Comparison of ENCODE assay signal across 16 mouse cellular contexts in the genomic region with DNA sequence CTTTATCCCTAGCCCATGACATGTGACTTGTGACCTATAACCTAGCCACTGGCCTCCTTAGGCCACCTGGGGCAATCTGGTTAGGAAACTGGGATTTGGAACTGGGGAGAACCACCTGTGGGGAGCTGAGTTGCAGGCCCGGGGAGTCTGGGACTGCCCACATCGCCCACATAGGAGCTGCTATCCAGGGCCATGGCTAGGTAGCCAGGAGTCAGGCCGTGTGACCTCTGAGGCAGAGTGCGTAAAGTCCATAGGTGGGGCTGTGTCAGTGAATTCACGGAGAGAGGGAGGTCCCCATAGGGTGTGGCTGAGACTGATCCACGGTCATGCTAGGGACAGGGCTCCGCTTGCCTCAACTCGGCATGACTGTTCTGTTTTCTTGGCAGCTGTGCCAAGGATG.
DNase-seq lines count a peak whose midpoint lies in the region; ATAC-seq lines count a peak whose summit lies in the region.
"Had no signal": no experiment of that assay in that cellular context is flagged by ENCODE, and none has a peak within 500 bp of the region (broad histone marks: within the 10 kb centered on the region; RNA-seq: fewer than 3 reads in every experiment).

No protein-coding gene starts in this region.

- DNase-seq in lung, adult 18-20 months: no peak
- DNase-seq: adrenal gland, postnatal 25 days; embryo, embryonic 11 days; gastrocnemius, postnatal 36 days; kidney, adult 11 months; thymus, postnatal 36 days had no signal

- no peak overlapping the region for H3K4me3 ChIP-seq in heart, embryonic 11.5 days (ENCODE audit: low read depth, low read length)
- H3K4me3 ChIP-seq in heart, embryonic 12.5 days: no peak overlapping the region
- H3K4me3 ChIP-seq in lung, embryonic 16.5 days (ENCODE audit: low read length): no peak overlapping the region
- H3K4me3 ChIP-seq in heart, embryonic 16.5 days (ENCODE audit: low read length): no peak overlapping the region
- no peak overlapping the region for H3K4me3 ChIP-seq in stomach, embryonic 16.5 days (replicated peaks; ENCODE audit: low read length)
- H3K4me3 ChIP-seq in forebrain, embryonic 13.5 days: no peak overlapping the region
- H3K4me3 ChIP-seq: forebrain, embryonic 12.5 days; midbrain, embryonic 10.5 days had no signal

- no peak overlapping the region for H3K4me2 ChIP-seq in heart, embryonic 11.5 days
- no peak overlapping the region for H3K4me2 ChIP-seq in heart, embryonic 12.5 days
- H3K4me2 ChIP-seq in lung, embryonic 16.5 days (ENCODE audit: low read depth, low read length): no peak overlapping the region
- no peak overlapping the region for H3K4me2 ChIP-seq in heart, embryonic 16.5 days (ENCODE audit: low read depth, low read length)
- no peak overlapping the region for H3K4me2 ChIP-seq in stomach, embryonic 16.5 days (ENCODE audit: low read depth, low read length)
- H3K4me2 ChIP-seq in forebrain, embryonic 13.5 days: no peak overlapping the region
- H3K4me2 ChIP-seq: forebrain, embryonic 12.5 days had no signal

- no peak overlapping the region for H3K9ac ChIP-seq in heart, embryonic 11.5 days (ENCODE audit: low read depth, low read length)
- H3K9ac ChIP-seq in heart, embryonic 12.5 days: no peak overlapping the region
- H3K9ac ChIP-seq in lung, embryonic 16.5 days (ENCODE audit: low read length): no peak overlapping the region
- no peak overlapping the region for H3K9ac ChIP-seq in heart, embryonic 16.5 days (ENCODE audit: low read length)
- peak overlapping the region; percentile 12; the same call in 1 of the 2 replicates for H3K9ac ChIP-seq in stomach, embryonic 16.5 days (ENCODE audit: low read length)
- no peak overlapping the region for H3K9ac ChIP-seq in forebrain, embryonic 13.5 days
- H3K9ac ChIP-seq: forebrain, embryonic 12.5 days; liver, embryonic 14.5 days had no signal

- no peaks in the 10 kb centered on the region for H3K27me3 ChIP-seq in heart, embryonic 11.5 days (ENCODE audit: control insufficient read depth, insufficient read depth, low read length)
- H3K27me3 ChIP-seq in heart, embryonic 12.5 days (replicated peaks): no peaks in the 10 kb centered on the region
- H3K27me3 ChIP-seq in lung, embryonic 16.5 days (ENCODE audit: control insufficient read depth, insufficient read depth, low read depth, low read length): no peaks in the 10 kb centered on the region
- H3K27me3 ChIP-seq in heart, embryonic 16.5 days (ENCODE audit: control insufficient read depth, insufficient read depth, low read length): no peaks in the 10 kb centered on the region
- no peaks in the 10 kb centered on the region for H3K27me3 ChIP-seq in stomach, embryonic 16.5 days (ENCODE audit: control insufficient read depth, insufficient read depth, low read length)
- no peaks in the 10 kb centered on the region for H3K27me3 ChIP-seq in forebrain, embryonic 13.5 days
- H3K27me3 ChIP-seq: forebrain, embryonic 12.5 days had no signal

- H3K9me3 ChIP-seq in heart, embryonic 11.5 days (replicated peaks; ENCODE audit: control insufficient read depth, low read length): no peaks in the 10 kb centered on the region; the same call in 1 of the 2 replicates
- H3K9me3 ChIP-seq in heart, embryonic 12.5 days (replicated peaks): no peaks in the 10 kb centered on the region
- no peaks in the 10 kb centered on the region for H3K9me3 ChIP-seq in lung, embryonic 16.5 days (ENCODE audit: control insufficient read depth, low read length)
- no peaks in the 10 kb centered on the region for H3K9me3 ChIP-seq in heart, embryonic 16.5 days (replicated peaks; ENCODE audit: control insufficient read depth, low read length)
- no peaks in the 10 kb centered on the region for H3K9me3 ChIP-seq in stomach, embryonic 16.5 days (replicated peaks; ENCODE audit: control insufficient read depth, low read length)
- H3K9me3 ChIP-seq in forebrain, embryonic 13.5 days (replicated peaks): no peaks in the 10 kb centered on the region
- H3K9me3 ChIP-seq: forebrain, embryonic 12.5 days; midbrain, embryonic 10.5 days had no signal

- ATAC-seq in heart, embryonic 11.5 days (replicated peaks; ENCODE audit: insufficient number of reproducible peaks, low FRiP score, low TSS enrichment): no peak
- no peak for ATAC-seq in heart, embryonic 12.5 days (ENCODE audit: insufficient number of reproducible peaks, low FRiP score)
- no peak for ATAC-seq in lung, embryonic 16.5 days (ENCODE audit: low read depth)
- ATAC-seq in heart, embryonic 16.5 days (replicated peaks; ENCODE audit: extremely low read depth, insufficient read depth, low FRiP score): no peak
- ATAC-seq in stomach, embryonic 16.5 days (ENCODE audit: insufficient read depth, low FRiP score): no peak
- no peak for ATAC-seq in forebrain, embryonic 13.5 days
- no peak for ATAC-seq in activated CD4-positive, CD25-positive, alpha-beta regulatory T cell, adult 4 months

- 68% methylated on average over 8 of the region's 8 CpGs for WGBS in heart, embryonic 11.5 days (ENCODE audit: insufficient replicate concordance)
- 59% methylated on average over 8 of the region's 8 CpGs for WGBS in heart, embryonic 12.5 days
- WGBS in lung, embryonic 16.5 days: 74% methylated on average over 8 of the region's 8 CpGs
- WGBS in heart, embryonic 16.5 days: 76% methylated on average over 8 of the region's 8 CpGs
- WGBS in stomach, embryonic 16.5 days: 58% methylated on average over 8 of the region's 8 CpGs
- 75% methylated on average over 8 of the region's 8 CpGs for WGBS in forebrain, embryonic 13.5 days

- no peaks in the 10 kb centered on the region for H3K36me3 ChIP-seq in heart, embryonic 11.5 days (ENCODE audit: control insufficient read depth, insufficient read depth, low read length)
- H3K36me3 ChIP-seq in heart, embryonic 12.5 days: no peaks in the 10 kb centered on the region
- H3K36me3 ChIP-seq in lung, embryonic 16.5 days (ENCODE audit: control insufficient read depth, insufficient read depth, low read length): no peaks in the 10 kb centered on the region
- H3K36me3 ChIP-seq in heart, embryonic 16.5 days (ENCODE audit: control insufficient read depth, insufficient read depth): no peaks in the 10 kb centered on the region
- no peaks in the 10 kb centered on the region for H3K36me3 ChIP-seq in stomach, embryonic 16.5 days (ENCODE audit: control insufficient read depth, insufficient read depth, low read length)
- H3K36me3 ChIP-seq in forebrain, embryonic 13.5 days (ENCODE audit: poor library complexity, severe bottlenecking): no peaks in the 10 kb centered on the region
- H3K36me3 ChIP-seq: forebrain, embryonic 12.5 days; midbrain, embryonic 10.5 days had no signal

- peak overlapping the region; percentile 73; the same call in 1 of the 2 replicates for H3K27ac ChIP-seq in heart, embryonic 11.5 days (ENCODE audit: low read depth, low read length)
- H3K27ac ChIP-seq in heart, embryonic 12.5 days (ENCODE audit: poor library complexity, severe bottlenecking): no peak overlapping the region
- peak overlapping the region; percentile 1; the same call in 1 of the 2 replicates for H3K27ac ChIP-seq in lung, embryonic 16.5 days (ENCODE audit: low read length)
- H3K27ac ChIP-seq in heart, embryonic 16.5 days (ENCODE audit: low read length): peak overlapping the region; percentile 78; the same call in 1 of the 2 replicates
- H3K27ac ChIP-seq in stomach, embryonic 16.5 days (ENCODE audit: low read length): peak overlapping the region; percentile 64; the same call in 1 of the 2 replicates
- no peak overlapping the region for H3K27ac ChIP-seq in forebrain, embryonic 13.5 days
- H3K27ac ChIP-seq: forebrain, embryonic 12.5 days; liver, embryonic 14.5 days had no signal

- peaks cover 66% of the 10 kb centered on the region for H3K4me1 ChIP-seq in heart, embryonic 11.5 days (ENCODE audit: control insufficient read depth, insufficient read depth, low read length)
- peaks cover 77% of the 10 kb centered on the region for H3K4me1 ChIP-seq in heart, embryonic 12.5 days (replicated peaks)
- H3K4me1 ChIP-seq in lung, embryonic 16.5 days (replicated peaks; ENCODE audit: control insufficient read depth, insufficient read depth, low read length): peaks cover 54% of the 10 kb centered on the region
- peaks cover 70% of the 10 kb centered on the region for H3K4me1 ChIP-seq in heart, embryonic 16.5 days (ENCODE audit: control insufficient read depth, insufficient read depth, low read length)
- peaks cover 72% of the 10 kb centered on the region for H3K4me1 ChIP-seq in stomach, embryonic 16.5 days (ENCODE audit: control insufficient read depth, insufficient read depth, low read length)
- H3K4me1 ChIP-seq in forebrain, embryonic 13.5 days: peaks cover 25% of the 10 kb centered on the region

Comparison
In these comparisons a context has a peak if more than half of its experiments do, and no peak if none do; other contexts are left out.
1. H3K27ac ChIP-seq: peak in heart, embryonic 11.5 days (single experiment), lung, embryonic 16.5 days (single experiment), heart, embryonic 16.5 days (single experiment) and stomach, embryonic 16.5 days (single experiment); none in heart, embryonic 12.5 days (single experiment) and forebrain, embryonic 13.5 days (single experiment).